ENCODE assay signal across 27 mouse cellular contexts in the genomic region with DNA sequence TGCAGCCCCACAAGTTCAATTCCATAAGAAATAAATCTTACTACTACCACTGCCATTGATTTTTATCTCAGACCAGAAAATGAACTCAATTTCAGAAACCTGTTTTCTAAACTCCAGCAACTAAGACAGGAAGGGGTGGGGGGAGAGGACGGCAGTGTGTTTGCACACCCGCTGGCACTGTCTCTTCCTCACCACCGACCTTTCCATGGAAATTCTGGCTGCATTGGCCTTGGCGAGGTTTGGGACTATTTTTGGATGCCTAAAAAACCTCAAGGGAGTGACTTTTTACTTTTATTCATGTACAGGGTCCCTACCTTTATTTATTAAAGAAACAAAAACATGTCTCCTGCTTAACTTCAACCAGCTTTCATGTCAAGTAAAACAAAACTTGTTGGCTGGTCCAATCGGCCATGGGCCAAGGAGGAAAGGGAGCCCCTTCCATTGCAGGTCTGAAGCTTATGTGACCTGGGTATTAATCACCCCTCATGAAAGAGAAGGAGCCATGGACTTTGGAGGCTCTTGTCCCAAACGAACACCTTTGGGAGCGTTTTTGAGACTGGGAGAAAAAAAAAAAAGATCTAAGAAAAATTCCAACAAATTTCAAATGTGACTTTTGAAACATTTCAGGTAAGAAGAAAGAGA.
A peak's percentile ranks its signal among the peaks of the same experiment; 100 is the strongest.
DNase-seq lines count a peak whose midpoint lies in the region; ATAC-seq and TF ChIP-seq lines count a peak whose summit lies in the region.
"Had no signal": no experiment of that assay in that cellular context is flagged by ENCODE, and none has a peak within 500 bp of the region (broad histone marks: within the 10 kb centered on the region; RNA-seq: fewer than 3 reads in every experiment).

No protein-coding gene starts in this region.

- no peak overlapping the region for H3K27ac ChIP-seq in hindbrain, embryonic 15.5 days (replicated peaks)
- H3K27ac ChIP-seq in hindbrain, embryonic 12.5 days = no peak overlapping the region
- H3K27ac ChIP-seq: forebrain, embryonic 12.5 days; heart, embryonic 13.5 days; kidney, embryonic 15.5 days; limb, embryonic 13.5 days; liver, embryonic 13.5 days; neural tube, embryonic 13.5 days had no signal

- no peak overlapping the region for H3K4me2 ChIP-seq in hindbrain, embryonic 15.5 days
- no peak overlapping the region for H3K4me2 ChIP-seq in hindbrain, embryonic 12.5 days (replicated peaks)
- H3K4me2 ChIP-seq: embryonic facial prominence, embryonic 15.5 days; forebrain, embryonic 12.5 days; heart, embryonic 13.5 days; kidney, embryonic 15.5 days; limb, embryonic 13.5 days; liver, embryonic 13.5 days; neural tube, embryonic 13.5 days had no signal

- 57% methylated on average over 7 of the region's 7 CpGs for WGBS in hindbrain, embryonic 15.5 days
- 75% methylated on average over 7 of the region's 7 CpGs for WGBS in hindbrain, embryonic 12.5 days

- H3K9me3 ChIP-seq in hindbrain, embryonic 15.5 days = no peaks in the 10 kb centered on the region
- H3K9me3 ChIP-seq in hindbrain, embryonic 12.5 days (replicated peaks) = no peaks in the 10 kb centered on the region
- H3K9me3 ChIP-seq: embryonic facial prominence, embryonic 15.5 days; forebrain, embryonic 12.5 days; heart, embryonic 13.5 days; kidney, embryonic 15.5 days; limb, embryonic 13.5 days; liver, embryonic 13.5 days; neural tube, embryonic 13.5 days had no signal

- peak; percentile 28 for DNase-seq in ovary, adult 18-20 months (ENCODE audit: low spot score)
- DNase-seq in ovary, postnatal 36 days (ENCODE audit: low spot score) = no peak
- DNase-seq in adrenal gland, postnatal 10 days = peak; percentile 42
- peak; percentile 36 for DNase-seq in brain, embryonic 14.5 days (ENCODE audit: low read depth)
- DNase-seq: cerebellum, adult 11 months; cerebellum, adult 9-11 months; gastrocnemius, postnatal 10 days; kidney, adult 18-20 months; liver, embryonic 13.5 days; lung, adult 18-20 months; lung, postnatal 4 days; retina, postnatal 1 day; thymus, adult 2 months; thymus, postnatal 36 days had no signal

- no peak overlapping the region for H3K9ac ChIP-seq in hindbrain, embryonic 15.5 days
- no peak overlapping the region for H3K9ac ChIP-seq in hindbrain, embryonic 12.5 days
- H3K9ac ChIP-seq: embryonic facial prominence, embryonic 15.5 days; forebrain, embryonic 12.5 days; forebrain, postnatal 0 days; heart, embryonic 13.5 days; kidney, embryonic 15.5 days; limb, embryonic 13.5 days; liver, embryonic 13.5 days; neural tube, embryonic 13.5 days had no signal

- no peaks in the 10 kb centered on the region for H3K36me3 ChIP-seq in hindbrain, embryonic 15.5 days
- no peaks in the 10 kb centered on the region for H3K36me3 ChIP-seq in hindbrain, embryonic 12.5 days
- H3K36me3 ChIP-seq: embryonic facial prominence, embryonic 15.5 days; forebrain, embryonic 12.5 days; heart, embryonic 13.5 days; kidney, embryonic 15.5 days; limb, embryonic 13.5 days; liver, embryonic 13.5 days; neural tube, embryonic 13.5 days had no signal

- TF ChIP-seq CTCF in brain, embryonic 14.5 days (IDR thresholded peaks at IDR 0.05; ENCODE audit: borderline replicate concordance, extremely low read depth, insufficient read depth, insufficient read length) = no peak

- H3K4me3 ChIP-seq in hindbrain, embryonic 15.5 days = no peak overlapping the region
- H3K4me3 ChIP-seq in hindbrain, embryonic 12.5 days = no peak overlapping the region
- H3K4me3 ChIP-seq: embryonic facial prominence, embryonic 15.5 days; forebrain, embryonic 12.5 days; heart, embryonic 13.5 days; kidney, embryonic 15.5 days; limb, embryonic 13.5 days; liver, embryonic 13.5 days; neural tube, embryonic 13.5 days had no signal

- H3K27me3 ChIP-seq in hindbrain, embryonic 15.5 days = no peaks in the 10 kb centered on the region
- H3K27me3 ChIP-seq in hindbrain, embryonic 12.5 days = no peaks in the 10 kb centered on the region
- H3K27me3 ChIP-seq: embryonic facial prominence, embryonic 15.5 days; forebrain, embryonic 12.5 days; heart, embryonic 13.5 days; kidney, embryonic 15.5 days; limb, embryonic 13.5 days; liver, embryonic 13.5 days; neural tube, embryonic 13.5 days had no signal

- H3K4me1 ChIP-seq in hindbrain, embryonic 15.5 days (replicated peaks) = no peaks in the 10 kb centered on the region
- no peaks in the 10 kb centered on the region for H3K4me1 ChIP-seq in hindbrain, embryonic 12.5 days
- H3K4me1 ChIP-seq: embryonic facial prominence, embryonic 15.5 days; forebrain, embryonic 12.5 days; kidney, embryonic 15.5 days; liver, embryonic 13.5 days; neural tube, embryonic 13.5 days had no signal

- TF ChIP-seq POLR2A in brain, embryonic 14.5 days (IDR thresholded peaks at IDR 0.05; ENCODE audit: borderline replicate concordance, extremely low read depth, insufficient read depth, insufficient read length, poor library complexity, severe bottlenecking) = no peak

- peak; percentile 80 for ATAC-seq in hindbrain, embryonic 15.5 days (ENCODE audit: low FRiP score, low read depth)
- ATAC-seq in hindbrain, embryonic 12.5 days (ENCODE audit: low FRiP score) = no peak
- ATAC-seq in megakaryocyte progenitor cell, adult 5-6 weeks (replicated peaks; ENCODE audit: poor library complexity) = no peak
- ATAC-seq: CD4-positive, CD25-positive, alpha-beta regulatory T cell, adult 4 months; forebrain, postnatal 0 days; lung, postnatal 0 days; midbrain, embryonic 16.5 days had no signal
